In the genomic region with DNA sequence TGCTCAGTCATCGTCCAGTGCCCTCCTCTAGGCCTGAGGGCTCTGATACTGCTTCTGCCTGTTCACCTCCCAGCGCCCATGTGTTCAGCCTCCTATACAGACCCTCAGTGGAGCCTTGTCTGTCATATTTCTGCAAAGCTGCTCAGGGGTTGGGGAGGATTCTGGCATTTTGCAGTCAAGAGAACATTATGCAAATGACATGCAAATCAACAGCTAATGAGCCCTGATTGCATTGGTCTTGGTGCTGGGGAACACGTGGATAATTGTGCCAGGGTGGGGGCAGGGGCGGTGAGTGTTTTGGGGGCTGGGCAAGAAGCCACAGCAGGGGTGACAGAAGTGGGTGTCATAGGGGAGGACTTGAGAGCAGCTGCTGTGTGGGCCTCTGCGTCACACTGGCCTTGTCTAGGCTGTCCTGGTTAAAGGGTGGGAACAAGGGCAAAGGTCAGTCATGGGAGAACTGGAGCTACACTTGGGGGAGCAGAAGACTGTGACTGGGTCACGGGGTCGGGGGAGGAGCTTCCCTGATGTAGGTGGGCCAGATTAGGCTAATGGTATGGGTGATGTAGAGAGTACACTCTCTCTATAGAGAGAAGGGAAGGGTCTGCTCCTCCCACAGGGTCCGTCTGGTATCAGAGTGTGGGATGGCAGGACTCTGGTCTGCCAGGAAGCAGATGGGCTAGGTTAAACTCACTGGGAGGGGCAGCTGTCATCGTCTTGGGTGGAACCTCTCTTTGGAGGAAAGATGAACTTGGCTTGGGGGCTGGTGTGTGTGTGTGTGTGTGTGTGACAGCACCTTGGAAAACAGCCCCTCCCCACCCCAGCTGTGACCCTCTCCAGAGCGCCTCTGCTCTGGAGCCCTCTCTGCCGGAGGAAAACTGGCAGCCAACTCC, we compare ENCODE assay signal across 9 mouse cellular contexts. TPM values are rescaled to one million over a fixed set of nuclear protein-coding genes. Genes with fewer than 3 reads are reported as not detected.
DNase-seq lines count a peak whose midpoint lies in the region; ATAC-seq and TF ChIP-seq lines count a peak whose summit lies in the region.
"Had no signal": no experiment of that assay in that cellular context is flagged by ENCODE, and none has a peak within 500 bp of the region (broad histone marks: within the 10 kb centered on the region; RNA-seq: fewer than 3 reads in every experiment).

No protein-coding gene starts in this region.

- 36% methylated on average over 11 of the region's 11 CpGs for WGBS in lung, embryonic 15.5 days
- 46% methylated on average over 11 of the region's 11 CpGs for WGBS in lung, adult 2 months
- WGBS in hindbrain, embryonic 15.5 days: 20% methylated on average over 11 of the region's 11 CpGs
- WGBS in neural tube, embryonic 14.5 days: 28% methylated on average over 11 of the region's 11 CpGs

- no peak for TF ChIP-seq POLR2A in lung, adult 2 months (IDR thresholded peaks at IDR 0.05; ENCODE audit: borderline replicate concordance, extremely low read depth, low read depth, low read length)

- TF ChIP-seq CTCF in lung, adult 2 months (IDR thresholded peaks at IDR 0.05; ENCODE audit: insufficient read depth, low read length): no peak

- ATAC-seq in lung, embryonic 15.5 days (ENCODE audit: borderline replicate concordance, extremely low read depth, low FRiP score, low TSS enrichment): peak; percentile 71
- ATAC-seq in hindbrain, embryonic 15.5 days (ENCODE audit: low FRiP score, low read depth): peak; percentile 62
- ATAC-seq in neural tube, embryonic 14.5 days (ENCODE audit: low read depth): peak; percentile 83

- no peak overlapping the region for H3K9ac ChIP-seq in lung, embryonic 15.5 days
- H3K9ac ChIP-seq in hindbrain, embryonic 15.5 days: no peak overlapping the region
- H3K9ac ChIP-seq in neural tube, embryonic 14.5 days (replicated peaks; ENCODE audit: low read depth, low read length): no peak overlapping the region

- no peak overlapping the region for H3K27ac ChIP-seq in lung, embryonic 15.5 days
- H3K27ac ChIP-seq in hindbrain, embryonic 15.5 days (replicated peaks): peak overlapping the region; percentile 71
- peak overlapping the region; percentile 82 for H3K27ac ChIP-seq in neural tube, embryonic 14.5 days (ENCODE audit: low read depth, low read length)

- peaks cover 9% of the 10 kb centered on the region; the same call in 1 of the 2 replicates for H3K4me1 ChIP-seq in lung, embryonic 15.5 days
- H3K4me1 ChIP-seq in lung, adult 2 months (ENCODE audit: control insufficient read depth, insufficient read depth, low read length): no peaks in the 10 kb centered on the region
- H3K4me1 ChIP-seq in hindbrain, embryonic 15.5 days (replicated peaks): peaks cover 25% of the 10 kb centered on the region
- peaks cover 15% of the 10 kb centered on the region for H3K4me1 ChIP-seq in neural tube, embryonic 14.5 days (ENCODE audit: control insufficient read depth, insufficient read depth, low read length)

- no peaks in the 10 kb centered on the region for H3K9me3 ChIP-seq in lung, embryonic 15.5 days
- H3K9me3 ChIP-seq in hindbrain, embryonic 15.5 days: no peaks in the 10 kb centered on the region
- H3K9me3 ChIP-seq in neural tube, embryonic 14.5 days (ENCODE audit: control insufficient read depth, low read length): no peaks in the 10 kb centered on the region

- DNase-seq in cerebellum, adult 9-11 months: peak; percentile 57
- no peak for DNase-seq in cerebellum, adult 11-12 months
- DNase-seq in lung, adult 2 months: no peak
- DNase-seq in thymus, adult 18-20 months: no peak
- DNase-seq in B cell, adult 2 months: no peak
- DNase-seq: lung, postnatal 14 days had no signal

- H3K36me3 ChIP-seq in lung, embryonic 15.5 days: no peaks in the 10 kb centered on the region
- no peaks in the 10 kb centered on the region for H3K36me3 ChIP-seq in hindbrain, embryonic 15.5 days
- H3K36me3 ChIP-seq in neural tube, embryonic 14.5 days (ENCODE audit: control insufficient read depth, insufficient read depth, low read length): no peaks in the 10 kb centered on the region

- peaks cover 11% of the 10 kb centered on the region for H3K27me3 ChIP-seq in lung, embryonic 15.5 days
- H3K27me3 ChIP-seq in hindbrain, embryonic 15.5 days: no peaks in the 10 kb centered on the region
- H3K27me3 ChIP-seq in neural tube, embryonic 14.5 days (ENCODE audit: control insufficient read depth, insufficient read depth, low read length): no peaks in the 10 kb centered on the region

- no peak overlapping the region for H3K4me3 ChIP-seq in lung, embryonic 15.5 days
- H3K4me3 ChIP-seq in lung, adult 2 months (replicated peaks; ENCODE audit: extremely low read depth, low read depth, low read length): no peak overlapping the region
- H3K4me3 ChIP-seq in hindbrain, embryonic 15.5 days: no peak overlapping the region
- H3K4me3 ChIP-seq in neural tube, embryonic 14.5 days (ENCODE audit: low read depth, low read length): no peak overlapping the region

- no peak overlapping the region for H3K4me2 ChIP-seq in lung, embryonic 15.5 days
- H3K4me2 ChIP-seq in hindbrain, embryonic 15.5 days: no peak overlapping the region
- H3K4me2 ChIP-seq in neural tube, embryonic 14.5 days (ENCODE audit: low read depth, low read length): no peak overlapping the region

RNA-seq across cellular contexts. Expression of a gene that starts 23.9 kb away (rescaled TPM):
- polyA plus RNA-seq in lung, embryonic 15.5 days (2015; fragmentation: Nextera tagmentation; extraction: Ambion mirVana): 0.61 and 0.93 TPM in 2 replicates
- 0.65 and 1.0 TPM in 2 replicates for polyA plus RNA-seq in lung, adult 2 months (2012; rRNA removed)
- 55.1 and 61.9 TPM in 2 replicates for polyA plus RNA-seq in hindbrain, embryonic 15.5 days (2015; fragmentation: Nextera tagmentation; extraction: Ambion mirVana)
- 45.5 and 53.6 TPM in 2 replicates for polyA plus RNA-seq in neural tube, embryonic 14.5 days (2014; fragmentation: Nextera tagmentation; extraction: Ambion mirVana)

RNA-seq across cellular contexts. Expression of a gene that starts 42.7 kb away (rescaled TPM):
- polyA plus RNA-seq in lung, embryonic 15.5 days (2015; fragmentation: Nextera tagmentation; extraction: Ambion mirVana): 868 and 923 TPM in 2 replicates
- polyA plus RNA-seq in lung, adult 2 months (2012; rRNA removed): 803 and 904 TPM in 2 replicates
- 455 and 507 TPM in 2 replicates for polyA plus RNA-seq in hindbrain, embryonic 15.5 days (2015; fragmentation: Nextera tagmentation; extraction: Ambion mirVana)
- 510 and 518 TPM in 2 replicates for polyA plus RNA-seq in neural tube, embryonic 14.5 days (2014; fragmentation: Nextera tagmentation; extraction: Ambion mirVana)

RNA-seq across cellular contexts. Expression of a gene that starts 44.1 kb away (rescaled TPM):
- polyA plus RNA-seq in lung, embryonic 15.5 days (2015; fragmentation: Nextera tagmentation; extraction: Ambion mirVana): not detected in 2 replicates
- polyA plus RNA-seq in lung, adult 2 months (2012; rRNA removed): not detected in 2 replicates
- polyA plus RNA-seq in hindbrain, embryonic 15.5 days (2015; fragmentation: Nextera tagmentation; extraction: Ambion mirVana): not detected in 2 replicates
- not detected in 2 replicates for polyA plus RNA-seq in neural tube, embryonic 14.5 days (2014; fragmentation: Nextera tagmentation; extraction: Ambion mirVana)

RNA-seq across cellular contexts. Expression of a gene that starts 49.6 kb away (rescaled TPM):
- polyA plus RNA-seq in lung, embryonic 15.5 days (2015; fragmentation: Nextera tagmentation; extraction: Ambion mirVana): 1.7 and 2.2 TPM in 2 replicates
- polyA plus RNA-seq in lung, adult 2 months (2012; rRNA removed): 4.4 and 6.9 TPM in 2 replicates
- polyA plus RNA-seq in hindbrain, embryonic 15.5 days (2015; fragmentation: Nextera tagmentation; extraction: Ambion mirVana): 0.68 and 1.1 TPM in 2 replicates
- 0.59 and 1.3 TPM in 2 replicates for polyA plus RNA-seq in neural tube, embryonic 14.5 days (2014; fragmentation: Nextera tagmentation; extraction: Ambion mirVana)

RNA-seq across cellular contexts. Expression of a gene that starts 55.9 kb away (rescaled TPM):
- 92.0 and 95.9 TPM in 2 replicates for polyA plus RNA-seq in lung, embryonic 15.5 days (2015; fragmentation: Nextera tagmentation; extraction: Ambion mirVana)
- polyA plus RNA-seq in lung, adult 2 months (2012; rRNA removed): 60.4 and 62.8 TPM in 2 replicates
- 247 and 265 TPM in 2 replicates for polyA plus RNA-seq in hindbrain, embryonic 15.5 days (2015; fragmentation: Nextera tagmentation; extraction: Ambion mirVana)
- polyA plus RNA-seq in neural tube, embryonic 14.5 days (2014; fragmentation: Nextera tagmentation; extraction: Ambion mirVana): 74.8 and 125 TPM in 2 replicates

Comparison
In these comparisons a context has a peak if more than half of its experiments do, and no peak if none do; other contexts are left out.
1. RNA of a gene that starts 23.9 kb away (polyA plus RNA-seq): 55.1 to 61.9 TPM in hindbrain, embryonic 15.5 days and 45.5 to 53.6 TPM in neural tube, embryonic 14.5 days; 0.65 to 1.0 TPM in lung, adult 2 months and 0.61 to 0.93 TPM in lung, embryonic 15.5 days; every median in the first group is over 10 times any median in the second.
2. Peak in every context shown above with its lines, with median percentiles within 50 percentile points of each other: ATAC-seq.